Mouse (Mus musculus) hindbrain, embryonic 15.5 days (tissue): ENCODE measurements around the gene Atp6v0e2. TPM values are rescaled to one million over a fixed set of nuclear protein-coding genes. Genes with fewer than 3 reads are reported as not detected.

Source experiments
- ATAC-seq: fragments of 200-750 bp; cut with Nextera tagmentation; 2 replicates; pipeline ENCODE4 v1.8.0; 2017; ENCODE audit warnings: low read depth, moderate number of reproducible peaks, moderate TSS enrichment; ENCODE audit not compliant: low FRiP score
- H3K27ac ChIP-seq: fragments of 300-500 bp; sonication (generic); replicated peaks from 2 replicates; pipeline ENCODE4 v1.5.1; 2015; ENCODE audit warnings: mild to moderate bottlenecking, inconsistent platforms
- H3K27me3 ChIP-seq: fragments of 300-500 bp; sonication (generic); 2 replicates; pipeline ENCODE4 v1.6.1; 2015; ENCODE audit warnings: control low read depth, inconsistent platforms
- H3K36me3 ChIP-seq: fragments of 300-500 bp; sonication (generic); 2 replicates; pipeline ENCODE4 v1.6.1; 2015; ENCODE audit warnings: control low read depth, inconsistent platforms
- H3K4me1 ChIP-seq: fragments of 300-500 bp; sonication (generic); replicated peaks from 2 replicates; pipeline ENCODE4 v1.6.1; 2015; ENCODE audit warnings: control low read depth, inconsistent platforms
- H3K4me2 ChIP-seq: fragments of 300-500 bp; sonication (generic); 2 replicates; pipeline ENCODE4 v1.6.1; 2015; ENCODE audit warnings: moderate library complexity, mild to moderate bottlenecking, inconsistent platforms
- H3K4me3 ChIP-seq: fragments of 300-500 bp; sonication (generic); 2 replicates; pipeline ENCODE4 v1.5.1; 2015; ENCODE audit warnings: mild to moderate bottlenecking, inconsistent platforms
- H3K9ac ChIP-seq: fragments of 300-500 bp; sonication (generic); 2 replicates; pipeline ENCODE4 v1.6.1; 2015; ENCODE audit warnings: inconsistent platforms
- H3K9me3 ChIP-seq: fragments of 300-500 bp; sonication (generic); 2 replicates; pipeline ENCODE4 v1.6.1; 2016; ENCODE audit warnings: control low read depth, inconsistent platforms
- WGBS: fragments of 180-500 bp; shearing (Covaris S2); methylation state at CpG from one replicate; pipeline ENCODE4 v1.1.7; 2015; 5-methylcytosine and 5-hydroxymethylcytosine counted together
- polyA plus RNA-seq: library from polyadenylated mRNA; unstranded; fragments of >200 nt; fragmentation: Nextera tagmentation; extraction: Ambion mirVana; gene quantifications from 2 replicates; pipeline ENCODE4 v1.2.1, GENCODE M21; 2015

Gene Atp6v0e2
- polyA plus RNA-seq, 1 experiment from 2014 or later, result 311 TPM

GRCm38 (mm10) chr6:48541560-48542450 is 4.4 kb downstream of the Atp6v0e2 start:
- Histone ChIP-seq H3K27me3 (no peaks in the 10 kb centered on the region), H3K27ac (no peak overlapping the region), H3K4me3 (no peak overlapping the region), H3K9ac (no peak overlapping the region), H3K4me2 (no peak overlapping the region), H3K4me1 (peaks cover 25% of the 10 kb centered on the region), H3K9me3 (no peaks in the 10 kb centered on the region), H3K36me3 (peaks cover 16% of the 10 kb centered on the region)
- WGBS, result 65% methylated on average over 7 of the region's 7 CpGs
- no peak for ATAC-seq

GRCm38 (mm10) chr6:48542631-48543030 is 5.2 kb downstream of the Atp6v0e2 start:
- ATAC-seq, result no peak
- Histone ChIP-seq H3K27ac (no peak overlapping the region), H3K9ac (no peak overlapping the region), H3K4me2 (no peak overlapping the region), H3K9me3 (no peaks in the 10 kb centered on the region), H3K27me3 (no peaks in the 10 kb centered on the region), H3K4me1 (peaks cover 21% of the 10 kb centered on the region), H3K4me3 (no peak overlapping the region), H3K36me3 (peaks cover 16% of the 10 kb centered on the region)
- 95% methylated on average over 3 of the region's 3 CpGs for WGBS

- no peak overlapping the region for H3K4me2 ChIP-seq
- H3K4me1 ChIP-seq, result no peaks in the 10 kb centered on the region
- no peak for ATAC-seq
- peaks cover 16% of the 10 kb centered on the region for H3K36me3 ChIP-seq
- H3K4me3 ChIP-seq, result no peak overlapping the region
- H3K9ac ChIP-seq, result no peak overlapping the region
- WGBS, result 81% methylated on average over 5 of the region's 5 CpGs
- H3K9me3 ChIP-seq, result no peaks in the 10 kb centered on the region
- H3K27ac ChIP-seq, result no peak overlapping the region
- H3K27me3 ChIP-seq, result no peaks in the 10 kb centered on the region
Measured at GRCm38 (mm10) chr6:48545251-48545650, 7.8 kb downstream of the Atp6v0e2 start.

- Histone ChIP-seq H3K36me3 (peaks cover 6% of the 10 kb centered on the region), H3K27ac (no peak overlapping the region), H3K9me3 (no peaks in the 10 kb centered on the region), H3K4me2 (no peak overlapping the region), H3K9ac (no peak overlapping the region), H3K27me3 (no peaks in the 10 kb centered on the region), H3K4me1 (no peaks in the 10 kb centered on the region), H3K4me3 (no peak overlapping the region)
- ATAC-seq, result 0 out of 2 replicates have a peak, but pooled peaks have one; percentile 15
- WGBS, result 46% methylated on average over 1 of the region's 1 CpGs
Measured at GRCm38 (mm10) chr6:48546271-48546670, 8.9 kb downstream of the Atp6v0e2 start.

GRCm38 (mm10) chr6:48546858-48547257 is 9.4 kb downstream of the Atp6v0e2 start:
- H3K27ac ChIP-seq, result no peak overlapping the region
- H3K4me3 ChIP-seq, result no peak overlapping the region
- H3K27me3 ChIP-seq, result no peaks in the 10 kb centered on the region
- no peak overlapping the region for H3K4me2 ChIP-seq
- 72% methylated on average over 4 of the region's 4 CpGs for WGBS
- no peak overlapping the region for H3K9ac ChIP-seq
- no peak for ATAC-seq
- H3K36me3 ChIP-seq, result 0 out of 2 replicates have a peak, but pooled peaks cover 4% of the 10 kb centered on the region
- H3K4me1 ChIP-seq, result no peaks in the 10 kb centered on the region
- no peaks in the 10 kb centered on the region for H3K9me3 ChIP-seq

GRCm38 (mm10) chr6:48548314-48548713 is 10.9 kb downstream of the Atp6v0e2 start:
- H3K9ac ChIP-seq, result no peak overlapping the region
- H3K36me3 ChIP-seq, result no peaks in the 10 kb centered on the region
- no peak overlapping the region for H3K4me2 ChIP-seq
- H3K4me1 ChIP-seq, result no peaks in the 10 kb centered on the region
- H3K4me3 ChIP-seq, result no peak overlapping the region
- WGBS, result 89% methylated on average over 6 of the region's 6 CpGs
- ATAC-seq, result no peak
- no peaks in the 10 kb centered on the region for H3K27me3 ChIP-seq
- no peak overlapping the region for H3K27ac ChIP-seq
- no peaks in the 10 kb centered on the region for H3K9me3 ChIP-seq

- Histone ChIP-seq H3K9ac (no peak overlapping the region), H3K9me3 (no peaks in the 10 kb centered on the region), H3K4me3 (no peak overlapping the region), H3K4me1 (peaks cover 17% of the 10 kb centered on the region), H3K4me2 (no peak overlapping the region), H3K27ac (peak overlapping the region; percentile 97; the same call in 1 of the 2 replicates), H3K36me3 (0 out of 2 replicates have a peak, but pooled peaks cover 1% of the 10 kb centered on the region), H3K27me3 (no peaks in the 10 kb centered on the region)
- WGBS, result 74% methylated on average over 4 of the region's 4 CpGs
- ATAC-seq, result no peak
Measured at GRCm38 (mm10) chr6:48552918-48553317, 15.5 kb downstream of the Atp6v0e2 start.

GRCm38 (mm10) chr6:48553819-48554218 is 16.4 kb downstream of the Atp6v0e2 start:
- Histone ChIP-seq H3K4me3 (peak overlapping the region; percentile 50), H3K27ac (peak overlapping the region; percentile 97), H3K9me3 (no peaks in the 10 kb centered on the region), H3K9ac (peak overlapping the region; percentile 67), H3K4me1 (peaks cover 17% of the 10 kb centered on the region), H3K36me3 (0 out of 2 replicates have a peak, but pooled peaks cover 2% of the 10 kb centered on the region), H3K27me3 (no peaks in the 10 kb centered on the region), H3K4me2 (peak overlapping the region; percentile 76)
- WGBS, result 76% methylated on average over 4 of the region's 4 CpGs
- peak; percentile 33; the same call in 1 of the 2 replicates for ATAC-seq

- Histone ChIP-seq H3K9me3 (no peaks in the 10 kb centered on the region), H3K27ac (peak within 1 kb of the TSS; percentile 97), H3K9ac (peak within 1 kb of the TSS; percentile 67), H3K36me3 (0 out of 2 replicates have a peak, but pooled peaks cover 6% of the 10 kb centered on the region), H3K27me3 (no peaks in the 10 kb centered on the region), H3K4me2 (peak within 1 kb of the TSS; percentile 76), H3K4me3 (peak within 1 kb of the TSS; percentile 50), H3K4me1 (peaks cover 17% of the 10 kb centered on the region)
- under 1% methylated on average over 39 of the region's 39 CpGs for WGBS
- ATAC-seq, result peak; percentile 95
Measured at GRCm38 (mm10) chr6:48554280-48555103, 17.1 kb downstream of the Atp6v0e2 start, which contains the start of gene Lrrc61. Gene Lrrc61 (plus strand): TSS chr6:48554796.

- peak overlapping the region; percentile 76 for H3K4me2 ChIP-seq
Measured at GRCm38 (mm10) chr6:48555104-48555890, 17.9 kb downstream of the Atp6v0e2 start.

GRCm38 (mm10) chr6:48555956-48556355 is 18.5 kb downstream of the Atp6v0e2 start:
- Histone ChIP-seq H3K4me1 (peaks cover 17% of the 10 kb centered on the region), H3K4me2 (peak overlapping the region; percentile 76), H3K4me3 (no peak overlapping the region; the same call in 1 of the 2 replicates), H3K9ac (no peak overlapping the region), H3K36me3 (0 out of 2 replicates have a peak, but pooled peaks cover 8% of the 10 kb centered on the region), H3K27me3 (no peaks in the 10 kb centered on the region), H3K9me3 (no peaks in the 10 kb centered on the region), H3K27ac (0 out of 2 replicates have a peak overlapping the region, but pooled peaks have one; percentile 97)
- no peak for ATAC-seq
- WGBS, result 88% methylated on average over 3 of the region's 3 CpGs

More at GRCm38 (mm10) chr6:48555104-48555890, 17.9 kb downstream of the Atp6v0e2 start:
- Histone ChIP-seq H3K9ac (peak overlapping the region; percentile 67), H3K4me1 (peaks cover 17% of the 10 kb centered on the region), H3K36me3 (0 out of 2 replicates have a peak, but pooled peaks cover 6% of the 10 kb centered on the region), H3K27me3 (no peaks in the 10 kb centered on the region), H3K4me3 (peak overlapping the region; percentile 50), H3K9me3 (no peaks in the 10 kb centered on the region), H3K27ac (peak overlapping the region; percentile 97)
- ATAC-seq, result peak; percentile 87
- 28% methylated on average over 14 of the region's 14 CpGs for WGBS
